ENCODE assay signal across 23 mouse cellular contexts in the genomic region with DNA sequence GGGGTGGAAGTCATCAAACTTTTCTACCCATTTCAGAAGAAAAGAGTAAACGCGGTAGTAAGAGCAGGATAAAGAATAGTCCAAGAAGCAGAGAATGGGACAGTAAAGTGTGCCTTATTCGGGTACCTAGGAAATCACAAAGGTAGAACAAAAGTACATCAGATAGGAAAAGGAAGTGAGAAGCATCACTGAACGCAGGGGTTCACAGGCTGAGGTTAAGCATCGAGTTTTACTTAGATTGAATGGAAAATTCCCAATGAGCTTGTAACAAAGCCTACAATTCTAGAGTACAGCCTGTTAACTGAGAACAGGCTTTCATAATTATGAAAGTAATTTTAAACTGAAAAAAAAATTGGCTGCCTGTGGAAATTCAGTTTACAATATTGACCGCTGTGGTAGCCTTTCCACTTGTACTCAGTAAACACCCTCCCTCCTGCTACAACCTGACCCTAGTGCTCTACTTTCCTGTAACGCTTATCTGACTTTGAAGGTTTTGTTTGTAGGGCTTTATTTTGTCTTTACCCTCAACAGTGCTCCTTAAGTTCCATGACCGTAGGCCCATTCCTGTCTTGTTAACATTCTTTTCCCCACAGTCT. TPM values are rescaled to one million over a fixed set of nuclear protein-coding genes. Genes with fewer than 3 reads are reported as not detected.
DNase-seq lines count a peak whose midpoint lies in the region; ATAC-seq and TF ChIP-seq lines count a peak whose summit lies in the region.
"Had no signal": no experiment of that assay in that cellular context is flagged by ENCODE, and none has a peak within 500 bp of the region (broad histone marks: within the 10 kb centered on the region; RNA-seq: fewer than 3 reads in every experiment).

No protein-coding gene starts in this region.

- no peaks in the 10 kb centered on the region for H3K9me3 ChIP-seq in heart, postnatal 0 days (replicated peaks; ENCODE audit: control insufficient read depth, low read length)
- no peaks in the 10 kb centered on the region for H3K9me3 ChIP-seq in liver, embryonic 12.5 days (replicated peaks)
- H3K9me3 ChIP-seq: forebrain, embryonic 10.5 days; limb, embryonic 13.5 days; neural tube, embryonic 15.5 days had no signal

- peaks cover 11% of the 10 kb centered on the region; the same call in 1 of the 2 replicates for H3K4me1 ChIP-seq in heart, postnatal 0 days (ENCODE audit: control insufficient read depth, insufficient read depth)
- H3K4me1 ChIP-seq in liver, embryonic 12.5 days: peaks cover 35% of the 10 kb centered on the region

- TF ChIP-seq CTCF in heart, postnatal 0 days (IDR thresholded peaks at IDR 0.05; ENCODE audit: low read depth): no peak

- 81% methylated on average over 8 of the region's 8 CpGs for WGBS in heart, postnatal 0 days
- 75% methylated on average over 8 of the region's 8 CpGs for WGBS in liver, embryonic 12.5 days (ENCODE audit: insufficient replicate concordance)

- H3K4me3 ChIP-seq in heart, postnatal 0 days (ENCODE audit: low read depth, low read length): no peak overlapping the region
- H3K4me3 ChIP-seq in liver, embryonic 12.5 days: no peak overlapping the region
- H3K4me3 ChIP-seq: forebrain, embryonic 10.5 days; limb, embryonic 13.5 days; neural tube, embryonic 15.5 days had no signal

- no peaks in the 10 kb centered on the region for H3K36me3 ChIP-seq in heart, postnatal 0 days (replicated peaks; ENCODE audit: control insufficient read depth, insufficient read depth, low read length)
- no peaks in the 10 kb centered on the region for H3K36me3 ChIP-seq in liver, embryonic 12.5 days
- H3K36me3 ChIP-seq in splenic B cell, adult 2 months (ENCODE audit: control insufficient read depth, insufficient read depth, low read length, poor library complexity, severe bottlenecking): no peaks in the 10 kb centered on the region
- H3K36me3 ChIP-seq: forebrain, embryonic 10.5 days; limb, embryonic 13.5 days; neural tube, embryonic 15.5 days had no signal

- ATAC-seq in heart, postnatal 0 days (ENCODE audit: insufficient read depth, low read depth): no peak
- ATAC-seq in liver, embryonic 12.5 days: no peak
- ATAC-seq: Patski had no signal

- H3K4me2 ChIP-seq in heart, postnatal 0 days (ENCODE audit: low read depth, low read length): 0 out of 2 replicates have a peak overlapping the region, but pooled peaks have one; percentile 3
- peak overlapping the region; percentile 54 for H3K4me2 ChIP-seq in liver, embryonic 12.5 days
- H3K4me2 ChIP-seq: hindbrain, embryonic 14.5 days; limb, embryonic 13.5 days; midbrain, embryonic 11.5 days; neural tube, embryonic 15.5 days had no signal

- intact Hi-C loops in heart, postnatal 10 days (cut with DNase I): loop anchor here (5.0 kb wide), 1 partner anchor 177 kb away; no protein-coding TSS in a partner anchor
- intact Hi-C loops in left cerebral cortex, postnatal 14 days (cut with DNase I): loop anchor here (10.0 kb wide), 1 partner anchor 180 kb away; no protein-coding TSS in a partner anchor

- no peak overlapping the region for H3K9ac ChIP-seq in heart, postnatal 0 days (replicated peaks; ENCODE audit: low read depth, low read length)
- H3K9ac ChIP-seq in liver, embryonic 12.5 days: no peak overlapping the region
- H3K9ac ChIP-seq: hindbrain, embryonic 14.5 days; limb, embryonic 13.5 days; neural tube, embryonic 15.5 days had no signal

- no peak for DNase-seq in heart, postnatal 0 days (ENCODE audit: low spot score)
- no peak for DNase-seq in heart, postnatal 10 days
- peak; percentile 53 for DNase-seq in CD4-positive helper T cell, adult 2 months (ENCODE audit: low read depth, low spot score)
- peak; percentile 64 for DNase-seq in splenic B cell, adult 2 months (ENCODE audit: low read depth, low spot score)
- DNase-seq in thymus, postnatal 10 days (ENCODE audit: low spot score in 2 of 2): no peak
- DNase-seq in lung, adult 18-20 months: no peak
- no peak for DNase-seq in left cerebral cortex, postnatal 14 days (ENCODE audit: low spot score in 2 of 2)
- DNase-seq: adrenal gland, postnatal 25 days; cerebellum, adult 2 months; gastrocnemius, postnatal 25 days; heart, postnatal 14 days; kidney, adult 18-20 months; kidney, postnatal 14 days; layer of hippocampus, adult 9-11 months; lung, postnatal 14 days; right cerebral cortex, postnatal 4 days had no signal

- no peak for TF ChIP-seq EP300 in heart, postnatal 0 days (IDR thresholded peaks at IDR 0.05; ENCODE audit: low read depth)

- no peak overlapping the region for H3K27ac ChIP-seq in heart, postnatal 0 days (ENCODE audit: low read depth)
- H3K27ac ChIP-seq in liver, embryonic 12.5 days: no peak overlapping the region
- H3K27ac ChIP-seq: forebrain, embryonic 10.5 days; hindbrain, embryonic 14.5 days; limb, embryonic 13.5 days; neural tube, embryonic 15.5 days had no signal

- no peaks in the 10 kb centered on the region for H3K27me3 ChIP-seq in heart, postnatal 0 days (ENCODE audit: control insufficient read depth, insufficient read depth, low read length)
- H3K27me3 ChIP-seq in liver, embryonic 12.5 days (replicated peaks): no peaks in the 10 kb centered on the region
- no peaks in the 10 kb centered on the region for H3K27me3 ChIP-seq in splenic B cell, adult 2 months (ENCODE audit: control insufficient read depth, insufficient read depth, low read length, poor library complexity, severe bottlenecking)
- H3K27me3 ChIP-seq: limb, embryonic 13.5 days; neural tube, embryonic 15.5 days; Patski had no signal

RNA-seq across cellular contexts. Expression of a gene that starts 2.8 kb away (rescaled TPM):
- 107 and 116 TPM in 2 replicates for total RNA-seq in heart, postnatal 0 days (2014; rRNA removed; ENCODE audit: low replicate concordance)
- polyA plus RNA-seq in heart, postnatal 0 days (2015; fragmentation: Nextera tagmentation; extraction: Ambion mirVana): 93.5 and 94.9 TPM in 2 replicates
- 100 to 1,000 TPM in 1 of 2 experiments, 10 to 100 TPM in 1; 91.4 to 101 TPM for total RNA-seq in heart, postnatal 10 days (2021)
- polyA plus RNA-seq in liver, embryonic 12.5 days (2016; fragmentation: Nextera tagmentation; extraction: Ambion mirVana): 23.9 and 24.9 TPM in 2 replicates
- total RNA-seq in left cerebral cortex, postnatal 14 days (2021): 10 to 100 TPM; 33.1 to 37.7 TPM

RNA-seq across cellular contexts. Expression of a gene that starts 2.8 kb away (rescaled TPM):
- 29.3 and 43.5 TPM in 2 replicates for total RNA-seq in heart, postnatal 0 days (2014; rRNA removed; ENCODE audit: low replicate concordance)
- polyA plus RNA-seq in heart, postnatal 0 days (2015; fragmentation: Nextera tagmentation; extraction: Ambion mirVana): 21.2 and 24.2 TPM in 2 replicates
- total RNA-seq in heart, postnatal 10 days (2021): 10 to 100 TPM; 20.4 to 21.9 TPM
- polyA plus RNA-seq in liver, embryonic 12.5 days (2016; fragmentation: Nextera tagmentation; extraction: Ambion mirVana): 23.2 and 31.3 TPM in 2 replicates
- total RNA-seq in left cerebral cortex, postnatal 14 days (2021): 10 to 100 TPM; 40.2 to 44.3 TPM

Comparison
In these comparisons a context has a peak if more than half of its experiments do, and no peak if none do; other contexts are left out.
1. DNase-seq: peak in CD4-positive helper T cell, adult 2 months (single experiment) and splenic B cell, adult 2 months (single experiment); none in heart, postnatal 0 days (single experiment), heart, postnatal 10 days (0 of 2), thymus, postnatal 10 days (0 of 2), lung, adult 18-20 months (0 of 2) and left cerebral cortex, postnatal 14 days (0 of 2).